Mouse (Mus musculus): Measurements from ENCODE around the gene Cacna1c.

DNA sequence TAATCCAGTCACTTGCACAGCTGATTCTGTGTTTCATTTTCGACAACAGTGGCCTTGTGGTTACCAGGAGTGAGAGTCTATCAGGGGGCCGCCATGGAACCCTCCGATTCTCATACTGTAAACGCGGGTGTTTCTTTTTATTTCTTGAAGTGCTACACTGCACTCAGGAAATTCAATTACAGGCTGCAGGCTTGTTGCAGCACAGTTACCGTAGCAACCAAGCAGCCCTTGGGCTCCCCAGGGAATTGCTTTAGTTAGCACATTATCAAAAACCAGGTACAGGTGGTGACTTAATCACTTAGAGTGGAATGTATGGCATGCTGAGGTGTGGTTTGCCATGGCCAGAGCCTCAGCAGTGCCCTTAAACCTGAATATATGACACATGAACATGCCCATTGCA, 621.9 kb downstream of the Cacna1c start:
- TF ChIP-seq CTCF (IDR thresholded peaks at IDR 0.05; ENCODE audit: low read depth, low read length) = no peak
- TF ChIP-seq EP300 (IDR thresholded peaks at IDR 0.05; ENCODE audit: insufficient read depth, low read depth, low read length) = no peak

All from ES-Bruce4 (cell line).